Mouse (Mus musculus) embryonic fibroblast, embryonic 13.5 days (primary cell): ENCODE measurements around the gene Zic1. TPM values are rescaled to one million over a fixed set of nuclear protein-coding genes. Genes with fewer than 3 reads are reported as not detected.
A peak's percentile ranks its signal among the peaks of the same experiment; 100 is the strongest.

Experiments
- H3K27ac ChIP-seq: 2 replicates; pipeline ENCODE4 v1.5.1; 2012; ENCODE audit warnings: low read length, control low read depth, inconsistent platforms; ENCODE audit not compliant: insufficient read depth
- H3K4me1 ChIP-seq: 2 replicates; pipeline ENCODE4 v1.6.1; 2011; ENCODE audit warnings: low read length; ENCODE audit not compliant: control insufficient read depth, insufficient read depth
- H3K4me3 ChIP-seq: 2 replicates; pipeline ENCODE4 v1.5.1; 2011; ENCODE audit warnings: mild to moderate bottlenecking, control low read depth, low read length; ENCODE audit not compliant: insufficient read depth
- CTCF ChIP-seq: IDR thresholded peaks from 2 replicates; pipeline ENCODE4 v1.5.1; 2011; ENCODE audit warnings: mild to moderate bottlenecking, control low read depth, low read length, moderate library complexity, borderline replicate concordance; ENCODE audit not compliant: insufficient read depth
- POLR2A ChIP-seq: IDR thresholded peaks from 2 replicates; pipeline ENCODE4 v1.6.1; 2011; ENCODE audit warnings: low read depth, mild to moderate bottlenecking, control low read depth, low read length, moderate library complexity
- polyA plus RNA-seq: library from polyadenylated mRNA; stranded (reverse); fragments of >200 nt; gene quantifications from 2 replicates; pipeline ENCODE4 v1.2.4, GENCODE M21; 2011; ENCODE audit warnings: low read depth; ENCODE audit not compliant: missing spikeins, insufficient read length

Gene Zic1
- 4.0 and 8.9 TPM in 2 replicates for polyA plus RNA-seq

DNA sequence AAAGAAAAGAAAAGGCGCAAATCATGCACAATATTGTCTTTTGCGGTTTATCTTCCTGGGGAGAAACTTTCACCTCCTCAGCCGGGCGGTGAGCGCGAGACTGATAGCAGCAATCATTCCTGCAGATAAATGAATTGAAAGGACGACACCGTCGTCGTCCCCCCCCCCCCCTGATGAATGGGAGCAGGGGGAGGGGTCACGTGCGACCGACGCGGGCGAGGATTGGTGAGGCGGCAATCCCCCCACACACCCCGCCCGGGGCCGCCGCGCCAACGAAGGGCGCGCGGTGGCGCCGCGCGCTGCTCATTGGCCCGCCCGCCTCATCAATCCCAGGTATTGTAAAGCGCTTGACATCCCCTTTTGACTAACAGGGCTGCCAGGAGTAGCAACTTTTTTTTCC, at the start of gene Zic1:
Zic1 (minus strand) TSS at position 147 of the 400 bp plus-strand sequence.
- Histone ChIP-seq H3K4me1 (no peaks in the 10 kb centered on the region), H3K27ac (peak within 1 kb of the TSS; percentile 34; the same call in 1 of the 2 replicates)
- no peak for TF ChIP-seq POLR2A
- TF ChIP-seq CTCF: no peak

DNA sequence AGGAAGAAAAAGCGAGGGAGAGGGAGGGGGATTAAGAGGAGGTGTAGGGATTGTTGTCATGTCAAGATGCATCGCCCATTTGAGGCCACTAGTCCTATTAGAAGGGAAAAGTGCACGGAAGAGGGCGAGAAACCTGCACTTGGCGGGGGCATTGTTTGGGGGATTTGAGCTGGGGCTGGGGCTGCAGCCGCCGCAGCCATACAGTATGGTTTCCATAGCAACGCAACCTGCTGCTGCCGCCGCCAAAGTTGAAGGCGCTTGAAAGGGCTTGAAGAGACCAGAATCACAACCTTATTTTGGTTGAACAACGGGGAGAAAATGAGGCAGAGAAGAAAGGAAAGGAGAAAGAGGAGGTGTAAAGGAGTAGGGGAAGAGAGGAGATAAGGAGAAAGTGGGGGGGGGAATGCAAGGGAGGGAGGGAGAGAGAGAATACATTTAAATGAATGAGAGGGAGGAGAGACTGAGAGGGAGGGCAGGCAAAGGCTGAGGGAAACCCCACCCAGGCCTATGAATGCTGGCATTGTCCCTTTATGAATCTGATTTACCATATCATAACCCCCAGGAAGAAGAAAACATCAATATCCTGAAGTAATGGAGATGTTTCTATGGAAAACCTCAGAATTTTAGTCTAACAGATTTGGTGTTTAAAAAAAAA, 48.5 kb upstream of the Zic1 start:
- TF ChIP-seq CTCF: no peak
- no peak for TF ChIP-seq POLR2A
- H3K4me1 ChIP-seq: no peaks in the 10 kb centered on the region
- H3K27ac ChIP-seq: no peak overlapping the region
- H3K4me3 ChIP-seq: no peak overlapping the region

More for the DNA sequence above, at the start of gene Zic1:
- peak within 1 kb of the TSS; percentile 38 for H3K4me3 ChIP-seq

DNA sequence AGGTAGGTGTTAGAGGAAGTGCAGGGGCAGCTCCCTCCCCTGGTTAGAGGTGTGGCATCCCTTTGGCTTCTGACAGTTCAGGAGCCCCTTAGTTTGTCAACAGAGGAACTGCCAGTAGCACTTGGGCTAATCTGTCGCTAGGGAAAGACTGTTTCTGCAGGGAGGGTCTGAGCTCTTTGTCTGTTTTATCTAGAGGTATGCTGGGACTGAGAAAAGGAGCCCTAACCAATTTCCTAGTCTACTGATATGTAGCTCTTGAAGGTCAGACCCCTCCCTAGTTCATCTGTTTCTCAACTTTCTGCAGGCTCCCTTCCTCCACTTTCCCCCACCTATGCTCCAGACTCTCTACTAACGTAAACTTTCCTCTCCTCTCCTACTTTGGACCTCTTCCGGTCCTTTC, 44.2 kb upstream of the Zic1 start:
- H3K4me1 ChIP-seq: no peaks in the 10 kb centered on the region
- no peak overlapping the region for H3K4me3 ChIP-seq
- no peak for TF ChIP-seq CTCF
- no peak for TF ChIP-seq POLR2A
- no peak overlapping the region for H3K27ac ChIP-seq

DNA sequence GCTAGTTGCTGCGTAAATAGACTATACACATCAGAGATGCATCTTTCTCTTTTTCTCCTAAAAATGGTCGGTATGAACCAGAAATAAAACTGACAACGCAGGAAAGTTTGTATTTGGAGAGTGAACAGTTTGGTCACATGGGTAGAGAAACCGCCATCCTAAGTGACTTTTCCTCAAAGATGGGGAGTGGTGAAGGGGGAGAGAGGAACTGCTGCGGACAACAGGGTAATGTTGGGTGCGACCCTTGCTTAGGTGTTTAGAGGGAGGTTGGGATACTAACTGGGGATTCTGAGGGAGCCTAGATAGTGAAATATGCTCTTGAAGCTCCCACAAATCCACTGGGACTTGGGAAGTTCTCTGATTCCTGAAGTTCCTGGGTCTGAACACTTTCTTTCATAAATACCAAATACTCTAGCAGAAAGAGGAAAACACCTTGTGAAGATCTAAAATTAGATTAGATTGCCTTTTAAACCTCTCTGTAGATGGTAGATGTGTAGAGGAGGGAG, 40.7 kb upstream of the Zic1 start:
- Histone ChIP-seq H3K4me3 (no peak overlapping the region), H3K4me1 (no peaks in the 10 kb centered on the region), H3K27ac (no peak overlapping the region)
- no peak for TF ChIP-seq CTCF
- no peak for TF ChIP-seq POLR2A

DNA sequence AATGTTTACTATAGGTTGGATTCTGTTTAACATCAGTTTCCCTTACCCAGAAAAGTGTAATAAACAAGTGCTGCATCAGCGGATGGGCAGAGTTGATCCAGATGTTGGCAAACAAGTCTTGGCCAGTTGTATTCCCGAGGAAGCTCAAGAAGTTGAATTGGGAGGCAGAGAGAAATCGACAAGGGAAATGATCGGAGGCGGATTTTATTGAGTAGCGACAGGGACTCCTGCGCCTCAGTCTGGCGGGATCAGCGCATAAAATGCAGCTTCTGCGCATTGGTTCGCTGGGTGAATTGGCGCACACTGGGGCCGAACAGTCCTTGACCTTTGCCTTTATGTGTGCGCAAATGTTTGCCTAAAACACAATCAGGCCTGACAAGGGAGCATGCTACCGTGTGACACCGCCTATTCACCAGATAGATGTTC, 40.2 kb upstream of the Zic1 start:
- Histone ChIP-seq H3K27ac (no peak overlapping the region), H3K4me3 (no peak overlapping the region), H3K4me1 (no peaks in the 10 kb centered on the region)
- TF ChIP-seq CTCF (no peak), POLR2A (no peak)

DNA sequence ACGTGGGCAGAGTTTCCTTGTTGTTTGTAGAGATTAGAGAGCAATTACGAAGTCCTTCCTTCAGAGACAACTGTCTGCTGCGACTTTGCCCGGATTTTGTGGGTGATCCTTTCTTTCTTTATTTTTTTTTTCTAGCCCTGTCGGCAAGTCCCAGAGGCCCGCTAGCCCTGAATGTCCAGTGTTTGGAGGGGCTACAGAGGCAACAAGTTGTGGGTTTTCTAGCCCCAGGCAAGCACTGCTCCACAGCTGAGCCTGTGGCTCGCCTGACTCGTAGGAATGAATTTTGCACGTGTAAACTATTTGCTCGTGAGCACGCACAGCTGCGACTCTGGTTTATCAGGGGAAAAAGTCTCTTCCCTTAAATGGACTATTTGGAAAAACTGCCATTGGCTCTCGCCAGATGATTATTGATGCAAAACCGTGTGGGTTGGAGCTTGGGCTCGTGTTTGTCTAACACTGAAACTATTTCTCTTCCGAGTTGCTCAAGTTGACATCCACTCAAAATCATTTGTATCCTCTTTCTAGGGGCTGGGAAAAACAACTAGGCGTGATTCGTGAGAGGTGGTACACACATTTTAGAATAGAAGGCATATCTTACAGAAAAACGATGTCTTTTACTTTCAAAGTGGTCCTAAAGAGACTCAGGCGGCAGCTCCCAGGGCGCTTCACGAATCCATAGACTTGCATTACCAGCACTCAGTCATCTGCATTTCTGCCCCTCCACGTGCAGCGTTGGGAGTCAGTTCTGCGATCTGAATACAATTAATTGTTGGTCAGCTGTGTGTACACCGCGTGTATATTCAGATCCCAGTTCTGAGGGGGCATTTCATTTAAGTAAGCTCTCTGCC, 39.5 kb upstream of the Zic1 start:
- TF ChIP-seq CTCF: no peak
- no peaks in the 10 kb centered on the region for H3K4me1 ChIP-seq
- H3K4me3 ChIP-seq: no peak overlapping the region
- H3K27ac ChIP-seq: no peak overlapping the region

DNA sequence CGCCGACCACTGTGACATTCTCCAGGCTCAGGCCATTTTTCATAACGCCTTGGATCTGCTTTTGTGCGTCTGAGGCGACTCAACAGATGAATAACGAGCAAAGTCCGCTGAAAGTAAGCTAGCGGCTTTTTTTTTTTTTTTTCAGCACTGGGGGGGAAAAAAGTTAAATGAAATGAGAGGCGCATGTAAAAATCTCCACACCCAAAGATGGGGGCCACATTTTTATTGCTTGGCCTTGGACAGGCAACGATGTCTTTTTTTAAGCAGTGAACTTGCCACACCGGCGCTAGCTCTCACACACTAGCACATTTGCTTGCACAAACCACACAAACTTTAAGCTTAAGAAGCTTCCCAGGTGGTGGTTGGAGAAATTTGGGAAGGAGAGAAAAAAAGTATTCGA, 38.6 kb upstream of the Zic1 start:
- no peak for TF ChIP-seq POLR2A
- TF ChIP-seq CTCF: no peak
- Histone ChIP-seq H3K4me1 (no peaks in the 10 kb centered on the region), H3K27ac (no peak overlapping the region), H3K4me3 (no peak overlapping the region)

DNA sequence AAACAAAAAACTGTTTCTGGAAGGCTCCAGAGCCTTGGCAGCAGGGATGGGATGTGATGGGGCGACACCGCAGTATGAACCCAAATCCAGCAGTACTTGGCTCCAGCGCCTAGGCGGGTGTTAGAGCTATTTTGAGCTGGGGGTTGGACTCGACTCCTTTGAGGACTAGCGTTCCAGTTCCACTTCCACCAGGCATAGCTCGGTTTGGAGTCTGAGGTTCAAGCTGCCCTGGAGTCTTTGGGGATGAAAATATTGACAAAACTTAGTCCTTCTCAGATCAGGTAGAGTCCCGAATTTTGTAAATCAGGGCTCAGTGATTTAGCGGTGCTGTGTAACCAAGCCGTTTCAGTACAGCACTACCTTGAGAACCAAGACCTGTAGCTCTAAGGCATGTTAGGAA, 35.9 kb upstream of the Zic1 start:
- TF ChIP-seq CTCF: no peak
- Histone ChIP-seq H3K27ac (no peak overlapping the region), H3K4me3 (no peak overlapping the region), H3K4me1 (no peaks in the 10 kb centered on the region)

DNA sequence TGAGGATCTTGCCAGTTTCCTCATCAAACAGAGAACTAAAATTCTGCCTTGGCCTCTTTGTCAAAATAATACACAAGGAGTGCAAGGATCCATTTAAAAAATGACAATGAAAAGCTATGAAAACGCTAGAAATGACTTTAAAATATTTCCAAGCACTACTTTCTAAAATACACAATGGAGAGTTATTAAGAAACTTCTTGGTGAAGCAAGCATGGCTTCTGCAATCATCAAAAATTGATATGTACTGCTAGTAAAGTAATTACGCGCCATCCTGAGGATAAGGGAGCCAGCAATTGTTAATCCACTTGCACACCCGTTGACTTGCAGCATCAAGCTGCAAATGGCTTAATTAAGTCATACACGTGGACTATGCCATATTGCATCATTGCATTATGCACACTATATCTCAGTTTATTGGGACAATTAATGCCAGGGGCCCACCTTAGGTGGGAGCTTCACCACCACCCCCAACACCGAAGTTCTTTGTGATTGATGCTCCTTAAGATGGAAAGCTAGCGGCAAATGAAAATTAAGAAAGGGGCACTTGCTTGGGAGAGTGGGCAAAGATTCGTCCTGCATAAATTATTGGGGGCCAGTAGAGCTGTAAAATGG, 35.0 kb upstream of the Zic1 start:
- H3K27ac ChIP-seq: no peak overlapping the region
- no peak overlapping the region for H3K4me3 ChIP-seq
- no peaks in the 10 kb centered on the region for H3K4me1 ChIP-seq
- TF ChIP-seq POLR2A (no peak), CTCF (no peak)

DNA sequence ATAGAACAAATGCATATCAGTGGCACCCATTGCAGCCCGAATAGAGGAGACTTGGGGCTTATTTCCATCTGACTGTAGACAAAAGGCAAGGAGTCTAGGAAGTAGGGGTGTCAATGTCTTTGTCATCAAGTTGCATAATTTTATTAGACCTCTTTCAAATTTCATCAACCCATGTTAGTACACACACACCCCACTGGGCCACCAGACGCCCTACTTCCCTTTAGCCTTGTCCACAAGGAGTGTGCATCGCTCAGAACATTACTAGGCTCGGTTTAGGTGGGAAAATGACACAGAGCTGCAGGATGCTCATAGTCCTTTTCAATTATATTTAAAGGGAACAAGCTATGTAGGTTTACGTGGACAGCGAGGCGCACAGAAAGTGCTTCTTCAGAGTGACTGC, 34.4 kb upstream of the Zic1 start:
- no peaks in the 10 kb centered on the region for H3K4me1 ChIP-seq
- H3K4me3 ChIP-seq: no peak overlapping the region
- TF ChIP-seq CTCF (no peak), POLR2A (no peak)
- no peak overlapping the region for H3K27ac ChIP-seq
